Mouse (Mus musculus) lung, postnatal 0 days (tissue): ENCODE measurements around the gene Ap5b1.

Experiments used
- CTCF ChIP-seq: IDR thresholded peaks from 2 replicates; pipeline ENCODE4 v1.5.1; 2016; ENCODE audit warnings: antibody characterized with exemption, mild to moderate bottlenecking
- EP300 ChIP-seq: IDR thresholded peaks from 2 replicates; pipeline ENCODE4 v1.6.1; 2016; ENCODE audit warnings: antibody characterized with exemption, mild to moderate bottlenecking, control low read depth

DNA sequence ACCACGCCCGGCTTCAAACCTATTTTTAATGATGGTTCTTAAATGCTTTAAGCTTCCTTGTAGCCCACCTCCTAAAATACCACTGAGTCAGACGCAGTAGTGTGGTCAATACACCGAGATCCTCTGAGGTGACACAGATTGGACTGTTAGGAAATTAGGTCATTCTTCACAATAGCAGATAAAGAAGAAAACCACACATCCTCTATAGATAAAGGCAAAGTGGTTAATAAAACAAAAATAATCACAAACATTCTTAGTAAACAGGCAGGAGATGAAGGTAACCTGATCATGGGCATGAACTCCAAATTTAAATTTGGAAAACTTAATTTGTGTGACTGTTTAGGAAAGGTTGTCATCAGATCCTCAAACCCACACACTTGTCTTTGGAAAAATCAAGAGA lies 52.2 kb downstream of the Ap5b1 start:
- no peak for TF ChIP-seq CTCF
- TF ChIP-seq EP300, result no peak
